ENCODE assay signal across 8 mouse cellular contexts in the genomic region with DNA sequence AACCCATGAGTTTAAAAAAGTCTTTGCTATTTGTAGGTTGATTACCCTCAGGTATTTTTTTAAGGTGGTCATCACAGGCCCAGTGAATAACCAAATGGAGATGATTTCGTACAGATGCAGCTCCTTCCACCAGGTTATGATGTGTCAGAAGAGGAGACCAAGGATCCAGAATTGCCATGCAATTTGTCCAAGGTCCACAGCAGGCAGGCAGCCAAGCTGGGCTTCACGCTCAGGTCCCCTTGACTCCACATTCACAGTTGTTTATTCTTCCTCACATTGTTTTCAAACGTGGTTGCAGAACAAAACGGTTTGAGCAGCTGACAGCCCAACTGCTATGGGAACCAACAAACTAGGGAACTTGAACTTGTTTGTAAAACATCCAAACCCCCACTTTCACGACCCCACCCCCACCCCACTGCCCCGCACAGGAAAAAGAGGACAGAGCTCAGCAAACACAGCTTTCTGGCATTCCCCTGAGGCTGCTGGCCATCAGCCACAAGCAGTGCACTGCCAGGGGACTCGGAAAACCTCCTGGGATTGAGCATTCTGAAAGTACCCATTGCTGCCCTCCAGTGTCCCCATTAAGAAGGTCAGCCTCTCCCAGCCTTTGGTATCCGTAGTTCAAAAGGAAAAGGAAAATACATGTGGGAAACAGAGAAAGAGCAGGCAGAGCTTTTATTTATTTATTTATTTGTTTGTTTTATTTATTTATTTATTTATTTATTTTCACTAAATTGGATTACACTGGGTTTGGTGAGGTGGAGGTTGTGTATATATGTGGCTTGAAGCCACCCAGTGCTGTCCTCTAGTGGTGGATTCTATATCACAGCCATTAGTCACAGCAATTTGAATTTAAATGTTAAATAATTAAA. TPM values are rescaled to one million over a fixed set of nuclear protein-coding genes. Genes with fewer than 3 reads are reported as not detected.
DNase-seq lines count a peak whose midpoint lies in the region; ATAC-seq and TF ChIP-seq lines count a peak whose summit lies in the region.

No protein-coding gene starts in this region.

- TF ChIP-seq CTCF in CH12.LX (conservative IDR thresholded peaks at IDR 0.05 in 1 of 2, IDR thresholded peaks at IDR 0.05 in 1 of 2; ENCODE audit: low read depth in 2 of 2, low read length in 2 of 2): peak; percentile 64 to 81
- peak; percentile 49 for TF ChIP-seq CTCF in heart, postnatal 0 days (IDR thresholded peaks at IDR 0.05; ENCODE audit: low read depth)
- TF ChIP-seq CTCF in midbrain, postnatal 0 days (IDR thresholded peaks at IDR 0.05): peak; percentile 72

- in situ Hi-C loops in CH12.LX (cut with MboI; ENCODE audit: low pct_ligation_motif_present, low pct_unique_long_range_greater_than_20kb, low sequenced_read_pairs): no loop called here

- DNase-seq in frontal cortex, postnatal 10 days (ENCODE audit: low spot score in 2 of 2): peak; percentile 42 to 61
- no peak for DNase-seq in frontal cortex, postnatal 14 days (ENCODE audit: low spot score in 2 of 2)
- DNase-seq in CH12.LX (ENCODE audit: extremely low read depth): peak; percentile 64
- DNase-seq in cerebellum, postnatal 10 days: peak; percentile 73 to 74
- peak; percentile 36 for DNase-seq in heart, postnatal 0 days (ENCODE audit: low spot score)
- DNase-seq in layer of hippocampus, adult 8-10 months (ENCODE audit: low spot score in 2 of 2): peak; percentile 62 to 67
- peak; percentile 84 for DNase-seq in midbrain, postnatal 0 days (ENCODE audit: low spot score)
- DNase-seq in urinary bladder, postnatal 25 days (ENCODE audit: low spot score): no peak

- peak overlapping the region; percentile 51; the same call in 1 of the 2 replicates for H3K4me2 ChIP-seq in CH12.LX (ENCODE audit: insufficient read depth, low read depth, poor library complexity, severe bottlenecking)
- peak overlapping the region; percentile 19; the same call in 1 of the 2 replicates for H3K4me2 ChIP-seq in heart, postnatal 0 days (ENCODE audit: low read depth, low read length)
- H3K4me2 ChIP-seq in midbrain, postnatal 0 days (ENCODE audit: low read depth, low read length, poor library complexity, severe bottlenecking): no peak overlapping the region

- TF ChIP-seq RAD21 in CH12.LX (IDR thresholded peaks at IDR 0.05; ENCODE audit: low read depth, low read length): no peak

- H3K27me3 ChIP-seq in CH12.LX (replicated peaks): no peaks in the 10 kb centered on the region
- H3K27me3 ChIP-seq in heart, postnatal 0 days (ENCODE audit: control insufficient read depth, insufficient read depth, low read length): no peaks in the 10 kb centered on the region
- H3K27me3 ChIP-seq in midbrain, postnatal 0 days (ENCODE audit: insufficient read depth, low read length): no peaks in the 10 kb centered on the region

- no peaks in the 10 kb centered on the region for H3K79me2 ChIP-seq in CH12.LX (replicated peaks; ENCODE audit: control insufficient read depth, extremely low read depth, insufficient read depth, poor library complexity, severe bottlenecking)

- TF ChIP-seq POLR2A in CH12.LX (IDR thresholded peaks at IDR 0.05; ENCODE audit: low read depth, low read length): no peak

- no peak for TF ChIP-seq EP300 in CH12.LX (IDR thresholded peaks at IDR 0.05; ENCODE audit: low read length)
- no peak for TF ChIP-seq EP300 in heart, postnatal 0 days (IDR thresholded peaks at IDR 0.05; ENCODE audit: low read depth)

- no peak overlapping the region for H3K4me3 ChIP-seq in CH12.LX (replicated peaks in 1 of 3; ENCODE audit: low read depth in 2 of 3, low read length in 2 of 3, poor library complexity in 1 of 3)
- no peak overlapping the region for H3K4me3 ChIP-seq in heart, postnatal 0 days (ENCODE audit: low read depth, low read length)
- no peak overlapping the region for H3K4me3 ChIP-seq in midbrain, postnatal 0 days (ENCODE audit: low read depth, low read length)

- no peaks in the 10 kb centered on the region for H3K9me3 ChIP-seq in CH12.LX (replicated peaks; ENCODE audit: low read length)
- H3K9me3 ChIP-seq in heart, postnatal 0 days (replicated peaks; ENCODE audit: control insufficient read depth, low read length): no peaks in the 10 kb centered on the region
- H3K9me3 ChIP-seq in midbrain, postnatal 0 days (ENCODE audit: low read length): no peaks in the 10 kb centered on the region

- H3K36me3 ChIP-seq in CH12.LX (replicated peaks in 1 of 2; ENCODE audit: control insufficient read depth in 1 of 2, insufficient read depth in 1 of 2, low read length in 1 of 2): no peaks in the 10 kb centered on the region
- H3K36me3 ChIP-seq in heart, postnatal 0 days (replicated peaks; ENCODE audit: control insufficient read depth, insufficient read depth, low read length): no peaks in the 10 kb centered on the region
- H3K36me3 ChIP-seq in midbrain, postnatal 0 days (ENCODE audit: insufficient read depth, low read length): no peaks in the 10 kb centered on the region

- peak; percentile 47; the same call in 1 of the 2 replicates for ATAC-seq in heart, postnatal 0 days (ENCODE audit: insufficient read depth, low read depth)
- peak; percentile 71 for ATAC-seq in midbrain, postnatal 0 days (ENCODE audit: low FRiP score)

- no peak overlapping the region for H3K9ac ChIP-seq in CH12.LX (ENCODE audit: insufficient read depth, low read depth)
- no peak overlapping the region for H3K9ac ChIP-seq in heart, postnatal 0 days (replicated peaks; ENCODE audit: low read depth, low read length)
- no peak overlapping the region for H3K9ac ChIP-seq in midbrain, postnatal 0 days (replicated peaks; ENCODE audit: low read length, poor library complexity, severe bottlenecking)

- dilution Hi-C loops in CH12.LX (cut with MboI; ENCODE audit: extremely low pct_ligation_motif_present, extremely low pct_unique_long_range_greater_than_20kb, low sequenced_read_pairs): no loop called here

- H3K27ac ChIP-seq in CH12.LX (ENCODE audit: insufficient read depth, low read depth): no peak overlapping the region
- no peak overlapping the region for H3K27ac ChIP-seq in heart, postnatal 0 days (ENCODE audit: low read depth)
- H3K27ac ChIP-seq in midbrain, postnatal 0 days (ENCODE audit: low read depth, low read length): no peak overlapping the region

- WGBS in heart, postnatal 0 days: 21% methylated on average over 8 of the region's 8 CpGs
- WGBS in midbrain, postnatal 0 days: 31% methylated on average over 8 of the region's 8 CpGs

- H3K4me1 ChIP-seq in CH12.LX (ENCODE audit: control insufficient read depth in 1 of 2, insufficient read depth in 2 of 2): peaks cover 0 to 8% of the 10 kb centered on the region in 2 experiments; a peak in 2 of 4 replicates
- H3K4me1 ChIP-seq in heart, postnatal 0 days (ENCODE audit: control insufficient read depth, insufficient read depth): no peaks in the 10 kb centered on the region
- no peaks in the 10 kb centered on the region for H3K4me1 ChIP-seq in midbrain, postnatal 0 days (ENCODE audit: insufficient read depth, low read length)

TF ChIP-seq in CH12.LX, 34 proteins besides CTCF, POLR2A, EP300 and RAD21:
- TF ChIP-seq MAX (IDR thresholded peaks at IDR 0.05; ENCODE audit: low read length): no peak
- peak; percentile 30; the same call in 1 of the 2 replicates for TF ChIP-seq IRF4 (IDR thresholded peaks at IDR 0.05; ENCODE audit: low read depth, low read length)
TF ChIP-seq in CH12.LX: peak in this region for 1.

RNA-seq across cellular contexts. Expression of a gene that starts 24.6 kb away (rescaled TPM):
- total RNA-seq in CH12.LX (2012; rRNA removed) (0.25 and 0.34 TPM in 2 replicates), CH12.LX (2014; rRNA removed) (0.20 and 0.48 TPM in 2 replicates)
- 1.7 and 1.8 TPM in 2 replicates for polyA plus RNA-seq in CH12.LX (2012; ENCODE audit: insufficient read length, low read depth)
- 123 and 125 TPM in 2 replicates for total RNA-seq in heart, postnatal 0 days (2014; rRNA removed; ENCODE audit: low replicate concordance)
- 39.5 and 42.6 TPM in 2 replicates for polyA plus RNA-seq in heart, postnatal 0 days (2015; fragmentation: Nextera tagmentation; extraction: Ambion mirVana)
- 10 to 100 TPM in 1 of 4 experiments, 1 to 10 TPM in 3; 9.3 to 10.4 (median 9.7) TPM for total RNA-seq in layer of hippocampus, adult 8-10 months (2022)
- total RNA-seq in midbrain, postnatal 0 days (2014; rRNA removed): 18.6 and 22.0 TPM in 2 replicates
- 8.6 and 9.7 TPM in 2 replicates for polyA plus RNA-seq in midbrain, postnatal 0 days (2015; fragmentation: Nextera tagmentation; extraction: Ambion mirVana)

Comparison
In these comparisons a context has a peak if more than half of its experiments do, and no peak if none do; other contexts are left out.
1. DNase-seq: peak in frontal cortex, postnatal 10 days (2 of 2), CH12.LX (single experiment), cerebellum, postnatal 10 days (2 of 2), heart, postnatal 0 days (single experiment), layer of hippocampus, adult 8-10 months (2 of 2) and midbrain, postnatal 0 days (single experiment); none in frontal cortex, postnatal 14 days (0 of 2) and urinary bladder, postnatal 25 days (single experiment).
2. RNA of a gene that starts 24.6 kb away (total RNA-seq): 123 to 125 TPM in heart, postnatal 0 days, 18.6 to 22.0 TPM in midbrain, postnatal 0 days and 9.3 to 10.4 TPM in layer of hippocampus, adult 8-10 months; 0.20 to 0.48 TPM in CH12.LX; every median in the first group is over 4 times any median in the second.
3. Peak in every context shown above with its lines, with median percentiles within 50 percentile points of each other: CTCF ChIP-seq.